Mouse (Mus musculus): Measurements from ENCODE around the gene Txndc17.
"Not testable (repeated sequence)": the region's sequence is repeated elsewhere in the genome, so short reads cannot be mapped to it uniquely, and the experiment has no call there.

Gene Txndc17

DNA sequence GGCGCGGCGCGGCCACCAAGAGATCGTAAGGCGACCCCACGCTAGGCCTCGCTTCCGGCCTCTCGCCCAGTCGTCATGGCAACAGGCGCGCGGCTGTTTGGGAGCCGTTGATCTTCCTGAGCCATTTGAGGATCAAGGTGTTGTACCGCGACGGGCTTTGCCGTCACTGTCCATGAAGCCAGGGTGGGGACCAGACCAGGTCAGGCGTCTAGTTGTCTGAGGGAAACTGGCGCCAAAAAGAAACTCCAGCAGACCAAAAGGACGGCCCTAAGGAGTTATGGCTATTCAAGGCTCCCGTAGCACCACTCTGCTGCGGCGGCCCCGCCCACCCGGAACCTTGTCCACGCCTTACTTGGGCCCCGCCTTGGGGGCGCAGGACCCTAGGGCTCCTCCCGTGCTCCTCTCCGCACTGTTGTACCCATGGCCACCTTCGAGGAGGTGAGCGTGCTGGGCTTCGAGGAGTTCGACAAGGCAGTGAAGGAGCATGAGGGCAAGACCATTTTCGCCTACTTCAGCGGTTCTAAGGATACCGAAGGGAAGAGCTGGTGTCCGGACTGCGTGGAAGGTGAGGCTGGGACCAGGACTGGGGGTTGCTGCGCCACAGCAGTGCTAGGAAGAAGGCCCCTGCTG lies at the start of gene Txndc17, which contains the start of gene 4933427D14Rik:
Txndc17 (plus strand) TSS at position 344 of the 630 bp plus-strand sequence.
4933427D14Rik (minus strand) TSS at position 256 of the 630 bp plus-strand sequence.
- peak; percentile 92 to 98 for DNase-seq (ENCODE audit: inconsistent age in 2 of 2, low spot score in 1 of 2)

DNA sequence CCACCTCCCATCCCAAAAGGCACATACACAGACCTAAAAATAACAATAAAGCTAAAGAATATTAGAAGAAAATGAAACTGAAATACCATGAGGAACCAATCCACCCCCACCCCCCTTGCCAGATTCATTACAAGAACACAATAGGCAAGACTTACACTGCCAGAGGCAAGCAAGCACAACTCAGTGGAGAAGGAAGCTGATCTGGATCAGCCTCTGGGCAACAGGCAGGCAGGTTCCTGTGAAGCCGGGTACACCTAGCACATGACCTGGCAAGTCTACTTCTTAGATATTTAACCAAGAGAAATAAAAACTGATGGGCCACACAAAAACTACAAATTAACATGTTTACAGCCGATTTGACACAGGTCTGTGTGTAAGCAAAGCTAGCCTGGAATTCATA lies 44.1 kb upstream of the Txndc17 start:
- no peak for DNase-seq (ENCODE audit: inconsistent age in 2 of 2, low spot score in 1 of 2)

DNA sequence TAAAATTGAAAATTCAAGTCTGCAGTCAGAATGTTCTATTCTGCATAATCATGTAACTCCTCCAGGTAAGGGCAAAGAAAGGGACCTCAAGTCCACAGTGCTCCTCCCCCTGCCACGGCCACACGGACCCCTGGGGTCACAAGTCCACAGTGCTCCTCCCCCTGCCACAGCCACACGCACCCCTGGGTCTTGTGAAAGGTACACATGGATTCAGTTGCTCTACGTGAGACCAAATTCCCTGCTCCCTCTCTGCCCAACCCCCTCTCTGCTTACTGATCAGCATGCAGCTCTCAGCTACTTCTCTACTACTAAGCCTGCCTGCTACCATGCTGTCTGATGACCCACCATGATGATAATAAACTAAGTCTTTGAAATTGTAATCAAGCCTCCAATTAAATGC lies 37.5 kb upstream of the Txndc17 start:
- no peak for DNase-seq (ENCODE audit: inconsistent age in 2 of 2, low spot score in 1 of 2)

DNA sequence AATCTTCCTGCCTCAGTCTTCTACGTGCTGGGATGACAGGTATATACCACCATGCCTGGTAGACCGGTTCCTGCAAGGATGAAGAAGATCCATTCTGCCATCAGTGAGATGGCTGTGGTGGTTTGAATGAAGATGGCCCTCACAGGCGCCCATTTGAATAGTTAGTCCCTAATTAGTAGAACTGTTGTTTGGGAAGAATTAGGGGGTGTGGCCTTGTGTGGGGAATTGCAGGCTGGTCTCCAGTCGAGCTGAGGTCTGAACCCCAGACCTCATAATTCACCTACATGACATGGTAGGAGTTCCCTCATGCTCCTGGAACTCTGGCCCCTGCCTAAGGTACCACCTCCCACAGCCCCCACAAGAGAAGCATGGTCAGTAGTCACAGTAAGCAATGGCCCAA lies 35.4 kb upstream of the Txndc17 start:
- DNase-seq (ENCODE audit: inconsistent age in 2 of 2, low spot score in 1 of 2), result not testable (repeated sequence)

DNA sequence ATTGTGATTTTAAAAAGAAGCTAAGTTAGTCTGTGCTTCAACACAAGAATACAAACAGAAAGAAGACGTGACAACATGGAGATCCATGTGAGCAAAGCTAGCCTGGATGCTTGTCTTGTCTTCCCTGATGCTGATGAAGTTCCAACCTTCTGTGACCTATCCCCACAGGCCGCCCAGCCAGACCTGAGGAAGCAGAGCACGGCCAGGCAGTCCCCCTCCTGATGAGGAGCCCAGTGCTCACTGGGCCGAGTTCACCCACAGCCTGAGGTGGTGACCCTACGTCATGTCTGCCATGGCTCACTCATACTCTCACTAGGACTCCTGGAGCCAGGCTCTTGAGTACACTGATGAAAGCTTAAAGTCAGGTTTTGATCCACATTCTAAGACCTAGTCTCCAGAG lies 33.8 kb upstream of the Txndc17 start:
- DNase-seq (ENCODE audit: inconsistent age in 2 of 2, low spot score in 1 of 2), result no peak

DNA sequence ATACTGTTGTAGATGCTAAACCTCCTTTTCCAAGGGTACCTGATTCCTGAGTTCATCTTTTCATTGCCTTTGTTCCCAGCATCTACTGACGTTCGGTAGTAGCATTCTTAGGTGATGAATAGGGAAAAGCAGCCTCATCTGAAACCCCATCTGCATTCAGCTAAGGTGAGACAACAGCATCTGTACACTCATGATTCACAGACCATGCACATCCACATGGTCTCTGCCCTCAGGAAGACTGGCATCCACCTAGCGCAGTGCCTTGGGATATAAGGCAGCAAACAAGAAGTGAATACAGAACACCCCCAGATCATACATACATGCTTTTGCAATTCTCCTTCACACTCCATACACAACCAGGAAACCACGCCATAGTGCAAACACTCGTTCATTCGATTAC lies 32.6 kb upstream of the Txndc17 start:
- no peak for DNase-seq (ENCODE audit: inconsistent age in 2 of 2, low spot score in 1 of 2)

DNA sequence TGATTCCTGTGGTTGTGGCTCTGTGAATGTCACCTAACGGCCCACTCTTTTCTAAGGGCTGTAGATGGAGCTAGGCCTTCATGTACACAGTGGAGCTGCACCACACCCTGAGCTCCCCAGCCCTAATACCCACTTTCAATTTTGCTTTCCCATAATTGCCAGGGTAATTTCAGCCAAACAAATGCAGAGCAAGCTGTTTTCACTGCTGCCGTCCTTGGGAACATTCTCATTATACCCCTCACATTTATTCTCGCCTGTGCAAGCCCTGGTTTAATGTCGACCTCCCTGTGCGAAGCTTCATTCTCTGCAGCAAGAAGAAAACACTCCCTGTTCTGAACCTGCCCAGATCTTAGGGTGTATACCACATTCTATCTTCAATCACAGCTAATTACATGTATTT lies 31.4 kb upstream of the Txndc17 start:
- no peak for DNase-seq (ENCODE audit: inconsistent age in 2 of 2, low spot score in 1 of 2)

DNA sequence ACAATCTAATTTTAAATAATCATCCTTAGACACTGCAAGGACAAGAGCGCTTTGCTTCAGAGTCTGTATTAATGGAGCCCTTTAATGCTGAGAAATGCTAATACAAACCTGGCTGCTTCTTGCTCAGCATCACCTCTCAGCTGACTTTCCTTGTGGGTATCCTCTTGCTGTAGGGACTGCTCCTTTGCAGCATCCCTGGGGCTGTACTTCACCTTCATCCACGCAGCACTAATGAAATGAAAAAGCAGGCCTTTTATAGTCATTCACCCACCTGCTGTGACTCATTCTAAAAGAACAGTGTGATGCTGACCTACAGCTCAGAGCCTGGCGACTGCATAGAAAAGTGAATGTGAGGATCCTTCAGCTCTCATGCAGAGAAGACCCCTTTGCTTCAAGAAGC lies 30.8 kb upstream of the Txndc17 start:
- DNase-seq (ENCODE audit: inconsistent age in 2 of 2, low spot score in 1 of 2), result no peak

DNA sequence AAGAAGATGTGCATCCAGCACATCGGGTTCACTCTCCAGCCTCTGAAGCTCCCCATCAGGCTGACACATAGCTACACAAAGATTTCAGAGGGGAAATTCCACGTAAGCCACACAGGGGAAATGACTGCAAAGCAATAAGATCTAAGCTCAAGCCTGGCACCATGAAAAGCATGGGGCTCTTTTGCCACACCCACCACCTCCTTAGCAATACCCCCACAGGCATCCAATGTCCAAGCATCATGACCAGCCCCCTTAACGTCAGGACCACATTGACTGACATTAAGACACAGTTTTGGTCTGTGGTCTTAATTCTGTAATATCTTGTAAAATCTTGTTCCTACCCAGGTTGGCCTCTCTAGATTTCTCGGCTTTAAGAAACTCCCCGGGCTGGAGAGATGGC lies 26.8 kb upstream of the Txndc17 start:
- DNase-seq (ENCODE audit: inconsistent age in 2 of 2, low spot score in 1 of 2), result no peak

DNA sequence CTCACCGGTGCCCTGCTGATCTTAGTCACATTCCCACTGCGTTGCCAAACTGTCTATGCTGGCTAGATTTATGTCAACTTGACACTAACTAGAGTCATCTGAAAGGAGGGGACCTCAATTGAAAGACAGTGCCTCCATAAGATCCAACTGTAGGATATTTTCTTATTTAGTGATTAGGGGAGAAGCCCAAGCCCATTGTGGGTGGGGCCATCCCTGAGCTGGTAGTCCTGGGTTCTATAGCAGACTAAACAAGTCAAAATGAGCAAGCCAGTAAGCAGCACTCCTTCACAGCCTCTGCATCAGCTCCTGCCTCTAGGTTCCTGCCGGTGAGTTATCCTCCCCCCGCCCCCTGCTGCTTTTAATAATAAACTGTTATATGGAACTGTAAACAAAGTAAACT lies 26.2 kb upstream of the Txndc17 start:
- DNase-seq (ENCODE audit: inconsistent age in 2 of 2, low spot score in 1 of 2), result no peak

DNA sequence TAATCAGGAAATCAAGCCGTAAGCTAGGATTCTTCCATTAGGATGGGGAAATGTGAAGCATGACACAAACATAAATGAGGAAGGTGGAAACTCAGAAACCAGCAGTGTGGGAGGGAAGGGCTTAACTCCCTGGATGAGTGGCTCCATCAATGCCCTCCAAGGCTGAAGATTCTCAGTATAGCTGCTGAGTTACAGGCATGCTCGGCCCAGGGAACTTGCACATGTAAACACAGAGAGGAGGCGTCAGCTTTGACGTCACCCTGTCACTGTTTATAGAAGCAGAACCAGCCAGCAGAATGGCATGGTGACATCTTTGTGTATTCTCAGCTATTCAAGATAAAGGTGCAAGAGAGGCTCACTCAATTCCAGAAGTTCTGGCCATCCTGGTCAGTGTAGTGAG lies 23.1 kb upstream of the Txndc17 start:
- no peak for DNase-seq (ENCODE audit: inconsistent age in 2 of 2, low spot score in 1 of 2)

DNA sequence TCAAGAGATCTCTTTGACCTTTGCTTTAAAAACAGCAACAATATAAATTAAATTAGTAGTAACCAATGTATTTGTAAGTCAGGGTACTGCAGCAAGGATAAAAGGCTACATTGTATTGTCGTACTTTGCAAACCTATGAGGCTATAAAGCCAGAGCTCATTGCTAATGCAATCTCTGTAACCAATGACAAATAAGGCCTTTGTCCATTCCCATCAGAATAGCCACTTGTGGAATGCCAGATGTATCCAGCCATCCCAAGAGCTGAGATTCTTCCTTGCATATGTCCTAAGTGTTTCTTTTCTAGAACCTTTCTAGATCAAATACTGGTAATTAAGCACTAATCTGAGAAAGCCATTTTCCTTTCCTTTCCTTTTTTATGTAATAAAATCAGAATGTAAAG lies 16.5 kb upstream of the Txndc17 start:
- DNase-seq (ENCODE audit: inconsistent age in 2 of 2, low spot score in 1 of 2), result no peak

DNA sequence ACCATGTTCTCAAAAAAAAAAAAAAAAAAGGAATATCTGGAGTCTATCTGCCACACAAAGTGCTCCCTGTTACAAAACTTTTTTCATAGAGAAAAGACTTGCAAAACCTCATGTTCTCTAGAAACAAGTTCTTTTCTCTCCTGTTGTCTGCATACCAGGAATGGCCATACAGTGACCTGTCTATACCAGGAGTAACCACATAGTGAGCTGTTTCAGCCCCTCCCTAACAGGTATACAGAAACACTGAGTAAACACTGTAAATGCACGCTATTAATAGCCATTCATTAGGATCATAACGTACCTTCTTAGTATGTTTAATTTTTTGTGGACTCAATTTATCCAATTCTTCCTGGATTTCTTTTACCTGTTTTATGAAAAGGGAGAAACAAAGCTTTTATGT lies 13.1 kb upstream of the Txndc17 start:
- DNase-seq (ENCODE audit: inconsistent age in 2 of 2, low spot score in 1 of 2), result no peak

DNA sequence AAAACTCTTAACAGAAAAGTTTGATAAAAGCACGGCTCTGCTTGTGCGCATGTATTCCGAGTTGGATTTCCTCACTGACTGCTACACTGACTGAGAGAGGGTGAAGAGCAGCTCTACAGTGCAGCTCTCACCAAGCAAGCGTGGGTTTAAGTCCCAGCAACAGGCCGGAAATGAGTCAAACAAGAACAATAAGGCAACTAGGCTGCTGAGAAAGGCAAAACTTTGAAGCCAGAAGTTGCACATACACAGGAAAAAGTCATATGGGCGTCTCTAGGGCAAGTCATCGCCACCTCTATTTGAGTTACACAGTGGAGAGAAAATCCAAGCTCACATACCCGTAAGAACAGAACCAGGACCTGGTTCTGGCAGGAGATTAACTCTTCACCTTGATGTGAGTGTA lies 10.8 kb upstream of the Txndc17 start:
- no peak for DNase-seq (ENCODE audit: inconsistent age in 2 of 2, low spot score in 1 of 2)

DNA sequence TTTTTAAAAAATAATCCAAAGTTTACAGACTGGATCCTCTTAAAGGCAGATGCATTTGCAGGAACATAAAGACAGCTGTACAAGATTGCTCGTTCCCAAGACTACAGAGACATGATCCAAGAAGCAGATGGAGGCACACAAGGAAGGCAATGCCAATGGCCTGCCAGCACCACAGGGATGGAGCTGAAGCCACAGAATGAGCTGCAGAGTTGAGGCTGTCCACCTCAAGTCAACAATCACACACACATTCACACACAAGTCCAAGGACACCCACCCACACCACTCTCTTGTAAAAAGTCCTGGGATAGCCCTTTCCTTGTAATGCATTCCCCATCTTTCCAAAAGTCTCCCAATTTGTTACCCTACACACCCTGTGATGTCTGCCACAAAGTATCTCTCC lies 3.9 kb upstream of the Txndc17 start:
- DNase-seq (ENCODE audit: inconsistent age in 2 of 2, low spot score in 1 of 2), result no peak

DNA sequence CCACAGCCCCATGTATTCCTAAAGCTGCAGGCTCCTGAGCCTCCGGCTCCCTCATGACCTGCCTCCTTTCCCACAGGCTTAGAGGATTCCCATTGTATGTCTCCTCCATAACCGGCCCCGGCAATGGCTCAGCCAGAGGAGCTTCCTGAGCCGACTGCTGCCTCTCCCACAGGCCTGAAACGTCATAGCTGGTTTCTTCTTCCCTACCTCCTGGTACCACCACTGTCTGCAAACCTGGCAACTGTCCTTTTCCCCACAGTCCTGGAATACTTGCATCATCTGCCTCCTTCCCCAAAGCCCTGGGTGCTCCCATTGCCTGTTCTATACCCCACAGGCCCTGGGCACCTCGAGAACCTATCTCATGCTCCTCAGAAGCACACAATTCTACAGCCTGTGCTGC lies 2.1 kb upstream of the Txndc17 start:
- DNase-seq (ENCODE audit: inconsistent age in 2 of 2, low spot score in 1 of 2), result no peak

DNA sequence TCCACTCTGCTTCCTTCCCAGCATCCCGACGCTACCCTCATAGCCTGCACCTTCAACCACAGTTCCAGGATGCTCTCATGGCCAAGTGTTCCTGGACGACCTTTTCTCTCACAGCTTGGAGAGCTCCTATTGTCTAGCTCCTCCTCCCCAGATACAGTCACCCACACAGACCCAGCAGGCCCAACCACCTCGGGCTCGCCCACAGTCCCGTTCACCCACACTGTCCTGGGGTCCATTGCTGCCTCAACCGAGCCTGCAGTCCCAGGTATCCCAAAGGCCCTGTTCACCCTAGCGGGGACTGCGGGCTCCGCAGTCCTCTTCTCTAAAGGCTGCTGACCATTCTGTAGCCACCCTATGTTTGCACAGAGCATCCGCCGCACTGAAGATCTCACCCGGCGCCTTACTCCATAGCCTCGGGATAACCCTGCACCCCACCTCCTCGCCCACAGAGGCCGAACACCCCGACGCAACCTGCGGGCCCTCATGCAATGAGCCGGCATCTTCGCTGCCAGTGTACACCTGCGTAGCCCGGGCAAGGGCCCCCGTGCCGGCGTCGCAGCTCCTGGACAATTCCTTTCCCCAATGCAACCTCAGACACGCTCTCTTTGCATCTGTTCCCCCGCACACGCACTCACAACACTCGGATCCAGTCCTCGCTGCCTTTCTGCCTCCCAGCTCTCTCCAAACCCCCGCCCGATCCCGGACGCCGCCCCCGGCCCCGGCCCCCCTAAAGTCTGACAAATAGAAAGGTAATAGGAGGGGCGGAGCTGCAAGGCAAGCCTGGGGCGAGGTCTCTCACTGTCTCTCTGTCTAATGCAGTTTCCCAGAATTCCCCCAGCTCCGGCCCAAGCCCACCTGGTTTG lies 775 bp upstream of the Txndc17 start, which contains the start of gene Gm43951:
Gm43951 (minus strand) TSS at position 500 of the 863 bp plus-strand sequence.
- peak; percentile 42 to 76 for DNase-seq (ENCODE audit: inconsistent age in 2 of 2, low spot score in 1 of 2)

DNA sequence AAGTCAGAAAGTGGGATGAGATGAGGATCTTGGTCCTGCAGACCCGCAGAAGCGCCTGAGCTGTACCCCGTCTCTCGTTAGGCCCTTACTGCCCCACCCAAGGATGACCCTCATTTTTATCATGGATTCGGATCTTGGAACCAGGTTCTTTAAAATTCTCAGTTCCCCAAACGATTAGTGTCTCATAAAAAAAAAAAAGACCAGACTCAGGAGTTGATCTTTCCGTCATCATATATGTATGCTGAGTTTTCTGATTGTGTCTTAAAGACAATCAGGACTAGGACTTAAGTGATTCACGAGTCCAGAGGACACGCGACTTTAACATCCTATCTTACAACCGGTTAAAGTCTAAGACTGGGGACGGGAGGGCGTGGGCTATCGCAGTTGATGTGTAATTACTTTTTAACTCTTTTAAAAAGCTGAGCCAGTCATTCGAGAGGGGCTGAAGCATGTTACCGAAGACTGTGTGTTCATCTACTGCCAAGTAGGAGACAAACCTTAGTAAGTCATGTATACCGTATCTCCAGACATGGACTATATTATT lies 559 bp downstream of the Txndc17 start:
- no peak for DNase-seq (ENCODE audit: inconsistent age in 2 of 2, low spot score in 1 of 2)

DNA sequence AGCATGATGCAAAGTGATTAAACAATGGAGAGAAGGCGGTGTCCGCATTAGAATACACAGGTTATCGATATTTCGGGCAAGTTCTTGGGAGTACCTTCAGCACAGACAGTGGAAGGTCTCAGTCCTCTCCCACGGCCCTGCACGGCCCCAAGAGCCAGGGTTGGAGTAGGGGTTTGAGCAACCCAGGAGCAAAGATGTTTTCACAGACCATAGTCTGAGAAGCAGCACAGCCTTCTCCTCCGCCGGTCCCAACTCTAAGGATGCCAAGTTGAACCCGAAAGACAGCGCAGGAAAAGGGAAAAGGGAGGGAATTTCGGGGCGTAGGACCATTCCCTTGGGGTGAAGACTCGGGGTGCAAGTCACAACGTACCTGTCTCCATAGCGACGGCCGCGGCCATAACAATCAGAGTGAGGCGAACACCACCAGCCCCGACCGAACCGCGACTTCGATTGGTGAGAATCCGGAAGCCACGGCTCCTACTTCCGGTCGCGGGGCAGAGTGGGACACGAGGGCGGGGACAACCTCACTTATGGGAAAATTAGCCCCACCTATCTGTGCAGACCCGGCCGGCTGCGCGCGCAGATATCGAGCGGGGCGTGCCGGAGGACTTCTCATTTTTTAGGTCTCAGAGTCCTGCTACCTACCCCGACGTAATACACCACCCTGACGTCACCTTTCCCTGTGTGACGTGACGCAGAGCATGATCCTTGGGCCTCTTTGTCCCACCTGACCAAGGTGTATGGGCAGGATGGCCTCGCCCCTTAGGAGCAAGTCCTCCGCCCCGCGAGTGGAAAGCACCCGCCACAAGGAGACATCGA lies 7.5 kb downstream of the Txndc17 start:
- peak; percentile 96 to 98 for DNase-seq (ENCODE audit: inconsistent age in 2 of 2, low spot score in 1 of 2)

DNA sequence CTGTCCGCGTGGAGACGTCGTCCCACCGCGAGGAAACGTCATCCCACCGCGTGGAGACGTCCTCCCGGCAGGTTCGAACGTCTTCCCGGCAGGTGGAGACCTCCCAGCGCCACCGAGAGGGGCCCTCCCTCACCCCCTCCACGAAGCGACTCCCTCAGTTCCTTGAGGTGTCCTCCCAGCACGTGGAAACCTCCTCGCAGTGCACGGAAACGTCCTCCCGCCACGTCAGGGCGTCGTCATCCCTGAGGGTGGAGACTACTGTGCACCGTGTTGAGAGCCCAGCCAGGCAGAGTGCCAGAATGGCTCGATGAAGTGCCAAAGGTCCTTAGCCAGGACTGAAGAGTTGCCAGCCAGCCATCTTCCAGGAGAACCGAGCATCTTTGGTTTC lies 8.1 kb downstream of the Txndc17 start, which contains the start of gene Med31:
Med31 (minus strand) TSS at position 183 of the 388 bp plus-strand sequence.
- peak; percentile 85 to 95 for DNase-seq (ENCODE audit: inconsistent age in 2 of 2, low spot score in 1 of 2)

DNA sequence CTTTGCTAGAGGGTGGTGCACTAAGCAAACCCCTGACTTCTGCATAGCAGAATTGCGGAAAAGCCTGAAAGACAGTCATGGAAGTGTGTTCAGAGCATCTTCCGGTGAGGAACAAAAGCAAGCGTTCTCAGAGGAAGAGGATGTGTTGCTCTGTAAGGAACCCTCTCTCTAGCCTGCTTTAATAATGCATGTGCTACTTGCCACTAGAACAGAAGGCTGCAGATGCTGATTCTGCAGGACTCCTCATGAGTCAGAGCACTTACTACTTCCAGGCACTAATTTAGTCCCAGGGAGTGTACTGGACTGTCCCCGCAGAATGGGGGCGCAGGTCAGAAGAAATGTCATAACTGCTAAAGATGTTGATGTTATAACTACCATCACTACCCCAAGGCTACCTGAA lies 9.8 kb downstream of the Txndc17 start:
- DNase-seq (ENCODE audit: inconsistent age in 2 of 2, low spot score in 1 of 2), result peak in 1 of 2 experiments; percentile 38

Data from adrenal gland, adult (tissue).